Mouse (Mus musculus): Measurements from ENCODE around the gene Vmn1r138. TPM values are rescaled to one million over a fixed set of nuclear protein-coding genes. Genes with fewer than 3 reads are reported as not detected.
"Not testable (repeated sequence)": the region's sequence is repeated elsewhere in the genome, so short reads cannot be mapped to it uniquely, and the experiment has no call there.

Gene Vmn1r138
- not detected for polyA plus RNA-seq (2012; fragmentation: generic; extraction: Trizol)
- long read RNA-seq, experiment 1: 0 reads
- long read RNA-seq, experiment 2: 0 reads

- not testable (repeated sequence) for H3K4me3 ChIP-seq (ENCODE audit: insufficient read depth, poor library complexity, severe bottlenecking); H3ac ChIP-seq (ENCODE audit: control insufficient read depth, insufficient read length, low read depth); H3K79me3 ChIP-seq (ENCODE audit: low read depth); H3K36me3 ChIP-seq (ENCODE audit: control insufficient read depth, insufficient read depth); H3K27me3 ChIP-seq (ENCODE audit: control insufficient read depth, insufficient read depth, insufficient read length); H3K79me2 ChIP-seq (ENCODE audit: control insufficient read depth, insufficient read depth)
These were observed at the start of gene Vmn1r138 for GRCm38 (mm10) chr7:22028797-22029196. Gene Vmn1r138 (minus strand): TSS chr7:22028897.

GRCm38 (mm10) chr7:22068757-22069156 is 40.1 kb upstream of the Vmn1r138 start, which contains the start of gene Vmn1r139:
Gene Vmn1r139 (plus strand): TSS chr7:22069057.
- not testable (repeated sequence) for H3K4me3 ChIP-seq (ENCODE audit: insufficient read depth, poor library complexity, severe bottlenecking); H3K27me3 ChIP-seq (ENCODE audit: control insufficient read depth, insufficient read depth, insufficient read length); H3ac ChIP-seq (ENCODE audit: control insufficient read depth, insufficient read length, low read depth); H3K36me3 ChIP-seq (ENCODE audit: control insufficient read depth, insufficient read depth); H3K79me3 ChIP-seq (ENCODE audit: low read depth); H3K79me2 ChIP-seq (ENCODE audit: control insufficient read depth, insufficient read depth)

- H3K27me3 ChIP-seq (ENCODE audit: control insufficient read depth, insufficient read depth, insufficient read length); H3K4me3 ChIP-seq (ENCODE audit: insufficient read depth, poor library complexity, severe bottlenecking); H3K36me3 ChIP-seq (ENCODE audit: control insufficient read depth, insufficient read depth); H3K79me2 ChIP-seq (ENCODE audit: control insufficient read depth, insufficient read depth); H3ac ChIP-seq (ENCODE audit: control insufficient read depth, insufficient read length, low read depth); H3K79me3 ChIP-seq (ENCODE audit: low read depth): not testable (repeated sequence)
These were observed 27.5 kb upstream of the Vmn1r138 start, which contains the start of gene Gm6176 for GRCm38 (mm10) chr7:22056205-22056604. Gene Gm6176 (minus strand): TSS chr7:22056305.

GRCm38 (mm10) chr7:21994287-21994686 is 34.4 kb downstream of the Vmn1r138 start, which contains the start of gene Vmn1r137:
Gene Vmn1r137 (plus strand): TSS chr7:21994587.
- H3K36me3 ChIP-seq (ENCODE audit: control insufficient read depth, insufficient read depth); H3K79me2 ChIP-seq (ENCODE audit: control insufficient read depth, insufficient read depth); H3K79me3 ChIP-seq (ENCODE audit: low read depth); H3ac ChIP-seq (ENCODE audit: control insufficient read depth, insufficient read length, low read depth); H3K4me3 ChIP-seq (ENCODE audit: insufficient read depth, poor library complexity, severe bottlenecking); H3K27me3 ChIP-seq (ENCODE audit: control insufficient read depth, insufficient read depth, insufficient read length): not testable (repeated sequence)

Other genes with a start within 250 kb of the Vmn1r138 start
- gene Gm4177, start 232.2 kb downstream of the Vmn1r138 start, polyA plus RNA-seq (2012; fragmentation: generic; extraction: Trizol): not detected
- not detected for gene Vmn1r135, start 196.5 kb downstream of the Vmn1r138 start, polyA plus RNA-seq (2012; fragmentation: generic; extraction: Trizol)
- gene Gm5725, start 184.6 kb downstream of the Vmn1r138 start, polyA plus RNA-seq (2012; fragmentation: generic; extraction: Trizol): not detected
- gene Gm5891, start 107.6 kb downstream of the Vmn1r138 start, polyA plus RNA-seq (2012; fragmentation: generic; extraction: Trizol): not detected
- gene Vmn1r137, start 34.3 kb downstream of the Vmn1r138 start, polyA plus RNA-seq (2012; fragmentation: generic; extraction: Trizol): not detected
- gene Gm6176, start 27.4 kb upstream of the Vmn1r138 start, polyA plus RNA-seq (2012; fragmentation: generic; extraction: Trizol): not detected
- gene Vmn1r139, start 40.2 kb upstream of the Vmn1r138 start, polyA plus RNA-seq (2012; fragmentation: generic; extraction: Trizol): not detected
- gene Gm16451, start 89.3 kb upstream of the Vmn1r138 start, polyA plus RNA-seq (2012; fragmentation: generic; extraction: Trizol): not detected
- not detected for gene Gm10666, start 105.8 kb upstream of the Vmn1r138 start, polyA plus RNA-seq (2012; fragmentation: generic; extraction: Trizol)
- gene Vmn1r142, start 135.1 kb upstream of the Vmn1r138 start, polyA plus RNA-seq (2012; fragmentation: generic; extraction: Trizol): not detected
- not detected for gene Vmn1r143, start 160.5 kb upstream of the Vmn1r138 start, polyA plus RNA-seq (2012; fragmentation: generic; extraction: Trizol)
- gene Gm8653, start 172.4 kb upstream of the Vmn1r138 start, polyA plus RNA-seq (2012; fragmentation: generic; extraction: Trizol): not detected
- gene Gm8453, start 200.6 kb upstream of the Vmn1r138 start, polyA plus RNA-seq (2012; fragmentation: generic; extraction: Trizol): not detected

All from C2C12 (cell line).